Mouse (Mus musculus): ENCODE measurements around the gene Fndc4. TPM values are rescaled to one million over a fixed set of nuclear protein-coding genes. Genes with fewer than 3 reads are reported as not detected.

Gene Fndc4
- polyA plus RNA-seq, 1 experiment from 2014 or later, result 44.4 TPM

DNA sequence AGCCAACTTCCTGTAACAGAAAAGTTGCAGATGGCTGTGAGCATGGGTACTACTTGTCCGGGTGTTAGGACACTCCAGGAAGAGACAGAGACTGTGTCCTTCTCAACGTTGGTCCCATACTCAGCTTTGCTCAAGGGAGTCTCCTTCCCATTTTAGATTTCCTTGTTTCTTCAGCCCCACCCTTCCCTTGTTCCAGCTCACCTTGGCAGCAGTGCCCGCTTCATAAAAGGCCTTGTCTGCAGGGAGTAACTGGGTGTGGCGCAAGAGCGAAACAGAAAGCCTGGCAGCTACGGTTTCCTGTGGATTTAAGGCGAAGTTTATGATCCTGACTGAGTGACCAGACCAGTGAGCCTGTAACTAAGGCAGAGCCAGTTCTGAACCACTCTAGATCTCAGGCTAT, 41.4 kb downstream of the Fndc4 start:
- Histone ChIP-seq H3K27ac (ENCODE audit: low read length) (peak overlapping the region; percentile 62; the same call in 1 of the 2 replicates), H3K4me1 (ENCODE audit: control insufficient read depth, insufficient read depth, low read length) (peaks cover 9% of the 10 kb centered on the region; the same call in 1 of the 2 replicates), H3K4me2 (replicated peaks; ENCODE audit: low read depth, low read length) (no peak overlapping the region), H3K9ac (replicated peaks; ENCODE audit: low read depth, low read length) (no peak overlapping the region), H3K27me3 (ENCODE audit: control insufficient read depth, insufficient read depth, low read length) (no peaks in the 10 kb centered on the region), H3K36me3 (ENCODE audit: control insufficient read depth, insufficient read depth, low read length) (peaks cover 48% of the 10 kb centered on the region), H3K4me3 (ENCODE audit: low read depth, low read length) (no peak overlapping the region), H3K9me3 (ENCODE audit: control insufficient read depth, low read depth, low read length) (no peaks in the 10 kb centered on the region)
- WGBS, result 69% methylated on average over 7 of the region's 7 CpGs
- peak; percentile 24; the same call in 1 of the 2 replicates for ATAC-seq (ENCODE audit: insufficient number of reproducible peaks, insufficient read depth, low FRiP score, low read depth)

DNA sequence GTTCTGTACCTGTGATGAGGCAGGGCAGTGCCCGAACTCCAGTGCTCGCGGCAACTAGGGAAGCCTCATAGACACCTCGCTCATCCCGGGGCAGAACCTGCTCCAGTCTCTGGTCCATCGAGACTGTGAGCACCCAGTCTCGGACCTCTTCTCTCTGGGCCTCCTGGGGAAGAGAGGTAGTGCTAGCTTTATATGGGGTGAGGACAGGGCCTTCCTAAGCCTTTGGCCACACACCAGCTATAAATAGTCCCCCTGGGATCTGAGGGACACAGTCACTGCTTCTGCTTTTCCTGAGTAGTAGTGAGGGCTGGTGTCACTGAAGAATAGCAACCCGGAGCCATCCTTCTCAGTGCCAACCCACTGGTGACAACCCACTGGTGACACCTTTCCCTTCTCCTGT, 42.1 kb downstream of the Fndc4 start:
- Histone ChIP-seq H3K4me2 (replicated peaks; ENCODE audit: low read depth, low read length) (0 out of 2 replicates have a peak overlapping the region, but pooled peaks have one; percentile 44), H3K9me3 (ENCODE audit: control insufficient read depth, low read depth, low read length) (no peaks in the 10 kb centered on the region), H3K4me1 (ENCODE audit: control insufficient read depth, insufficient read depth, low read length) (peaks cover 9% of the 10 kb centered on the region; the same call in 1 of the 2 replicates), H3K9ac (replicated peaks; ENCODE audit: low read depth, low read length) (no peak overlapping the region), H3K36me3 (ENCODE audit: control insufficient read depth, insufficient read depth, low read length) (peaks cover 46% of the 10 kb centered on the region), H3K27me3 (ENCODE audit: control insufficient read depth, insufficient read depth, low read length) (no peaks in the 10 kb centered on the region), H3K27ac (ENCODE audit: low read length) (peak overlapping the region; percentile 62; the same call in 1 of the 2 replicates), H3K4me3 (ENCODE audit: low read depth, low read length) (no peak overlapping the region)
- 96% methylated on average over 8 of the region's 8 CpGs for WGBS
- ATAC-seq (ENCODE audit: insufficient number of reproducible peaks, insufficient read depth, low FRiP score, low read depth), result no peak

DNA sequence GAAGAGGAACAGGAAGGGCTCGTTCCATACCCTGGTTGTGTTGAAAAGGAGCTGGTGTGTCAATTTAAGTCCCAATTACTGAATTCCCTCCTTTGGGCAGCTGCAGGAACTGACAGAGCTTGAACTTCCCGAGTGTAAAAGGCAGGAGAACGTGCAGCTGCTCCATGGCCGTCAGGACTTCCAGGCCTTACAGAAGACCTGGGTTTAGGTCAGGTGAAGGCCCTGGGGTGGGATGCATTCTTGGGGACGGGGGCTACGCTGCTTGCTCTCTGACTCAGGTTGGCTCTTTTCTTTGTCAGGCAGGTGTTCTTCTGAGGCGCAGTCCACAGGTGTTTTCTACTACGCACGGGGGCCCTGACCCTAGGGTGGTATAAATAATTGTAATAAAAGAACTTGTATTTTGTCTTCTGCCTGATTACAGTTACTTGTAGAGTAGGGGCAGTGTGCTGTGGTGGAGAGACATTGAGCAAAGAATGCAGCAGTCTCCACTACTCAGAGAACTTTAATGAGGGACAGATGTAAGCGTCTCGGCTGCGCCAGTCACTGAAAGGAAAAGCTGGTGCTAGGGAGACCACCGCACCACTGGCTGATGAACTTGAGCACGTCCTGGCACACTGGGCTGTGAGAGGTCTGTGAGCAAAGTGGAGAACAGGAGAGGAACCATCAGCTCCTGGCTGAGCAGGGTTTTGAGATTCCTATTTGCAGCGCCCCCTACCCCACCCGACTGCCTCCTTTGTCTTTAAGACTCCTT, 42.9 kb downstream of the Fndc4 start:
- 71% methylated on average over 16 of the region's 16 CpGs for WGBS
- H3K27ac ChIP-seq (ENCODE audit: low read length), result peak overlapping the region; percentile 11; the same call in 1 of the 2 replicates
- H3K36me3 ChIP-seq (ENCODE audit: control insufficient read depth, insufficient read depth, low read length), result peaks cover 50% of the 10 kb centered on the region
- H3K27me3 ChIP-seq (ENCODE audit: control insufficient read depth, insufficient read depth, low read length), result no peaks in the 10 kb centered on the region
- no peak overlapping the region; the same call in 1 of the 2 replicates for H3K9ac ChIP-seq (replicated peaks; ENCODE audit: low read depth, low read length)
- no peak for ATAC-seq (ENCODE audit: insufficient number of reproducible peaks, insufficient read depth, low FRiP score, low read depth)
- H3K4me2 ChIP-seq (replicated peaks; ENCODE audit: low read depth, low read length), result peak overlapping the region; percentile 44
- no peaks in the 10 kb centered on the region for H3K9me3 ChIP-seq (ENCODE audit: control insufficient read depth, low read depth, low read length)
- peak overlapping the region; percentile 35 for H3K4me3 ChIP-seq (ENCODE audit: low read depth, low read length)
- peaks cover 9% of the 10 kb centered on the region; the same call in 1 of the 2 replicates for H3K4me1 ChIP-seq (ENCODE audit: control insufficient read depth, insufficient read depth, low read length)

DNA sequence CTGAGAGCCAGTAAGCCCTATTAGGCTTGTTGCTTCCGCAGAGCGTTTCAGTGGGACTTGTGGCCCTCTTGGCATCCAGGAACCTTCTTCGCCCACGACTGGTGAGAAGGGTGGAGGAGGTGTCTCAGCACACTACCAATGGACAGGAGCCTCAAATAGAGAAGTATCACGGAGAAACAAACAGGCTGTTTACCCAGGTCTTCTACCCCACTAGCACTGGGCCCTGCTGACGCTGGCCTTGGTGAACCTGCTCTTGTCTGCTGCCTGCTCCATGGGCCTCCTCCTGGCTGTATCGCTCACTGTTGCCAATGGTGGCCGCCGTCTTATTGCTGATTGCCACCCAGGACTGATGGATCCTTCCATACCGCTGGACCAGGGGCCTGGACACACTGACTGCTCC, 43.7 kb downstream of the Fndc4 start:
- peak overlapping the region; percentile 44 for H3K4me2 ChIP-seq (replicated peaks; ENCODE audit: low read depth, low read length)
- H3K4me3 ChIP-seq (ENCODE audit: low read depth, low read length), result peak overlapping the region; percentile 35
- WGBS, result 39% methylated on average over 9 of the region's 10 CpGs
- H3K9me3 ChIP-seq (ENCODE audit: control insufficient read depth, low read depth, low read length), result no peaks in the 10 kb centered on the region
- peak overlapping the region; percentile 80 for H3K27ac ChIP-seq (ENCODE audit: low read length)
- H3K27me3 ChIP-seq (ENCODE audit: control insufficient read depth, insufficient read depth, low read length), result no peaks in the 10 kb centered on the region
- peak; percentile 15; the same call in 1 of the 2 replicates for ATAC-seq (ENCODE audit: insufficient number of reproducible peaks, insufficient read depth, low FRiP score, low read depth)
- peaks cover 56% of the 10 kb centered on the region for H3K36me3 ChIP-seq (ENCODE audit: control insufficient read depth, insufficient read depth, low read length)
- peaks cover 9% of the 10 kb centered on the region; the same call in 1 of the 2 replicates for H3K4me1 ChIP-seq (ENCODE audit: control insufficient read depth, insufficient read depth, low read length)
- peak overlapping the region; percentile 52 for H3K9ac ChIP-seq (replicated peaks; ENCODE audit: low read depth, low read length)

DNA sequence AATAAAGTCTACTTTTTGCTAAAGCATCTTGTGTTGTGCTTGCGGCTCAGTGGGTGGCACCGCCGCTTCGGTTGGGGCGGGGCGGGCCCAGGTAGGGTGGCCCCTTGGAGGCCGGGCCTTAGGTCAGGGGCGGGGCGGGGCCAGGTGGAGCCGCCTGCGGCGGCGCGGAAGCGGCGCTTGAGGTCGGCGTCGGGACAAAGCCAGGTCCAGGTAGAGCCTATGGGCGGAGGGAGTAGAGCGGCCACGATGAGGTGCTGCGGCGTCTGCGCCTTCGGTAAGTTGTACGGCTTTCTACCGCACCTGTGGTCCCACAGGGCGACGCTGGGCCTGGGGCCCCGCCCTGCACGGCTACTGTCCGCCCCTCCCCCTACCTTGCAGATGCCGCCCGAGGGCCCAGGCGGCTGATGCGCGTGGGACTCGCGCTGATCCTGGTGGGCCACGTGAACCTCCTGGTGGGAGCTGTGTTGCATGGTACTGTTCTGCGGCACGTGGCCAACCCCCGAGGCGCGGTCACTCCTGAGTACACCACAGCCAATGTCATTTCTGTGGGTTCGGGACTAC, 44.3 kb downstream of the Fndc4 start, which contains the start of gene Krtcap3:
Gene Krtcap3, plus strand, starts transcription at position 151 of the 561 bp plus-strand sequence.
- WGBS, result 14% methylated on average over 40 of the region's 47 CpGs

DNA sequence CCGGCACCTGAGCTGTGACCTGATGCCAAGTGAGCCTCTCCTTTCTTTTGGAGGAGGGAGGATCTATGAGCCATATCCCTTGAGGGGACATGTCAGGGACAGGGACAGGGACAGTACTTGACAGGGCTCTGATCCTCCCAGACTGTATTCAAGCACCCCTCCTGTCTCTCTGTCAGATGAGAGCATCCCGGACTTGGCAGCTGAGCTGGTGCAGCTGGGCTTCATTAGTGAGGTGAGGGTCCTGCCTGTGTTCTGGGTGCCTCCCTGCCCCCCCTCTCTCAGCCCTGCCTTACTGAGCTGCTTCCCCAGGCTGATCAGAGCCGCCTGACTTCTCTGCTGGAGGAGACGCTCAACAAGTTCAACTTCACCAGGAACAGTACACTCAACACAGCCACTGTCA, 45.2 kb downstream of the Fndc4 start:
- Histone ChIP-seq H3K27me3 (ENCODE audit: control insufficient read depth, insufficient read depth, low read length) (no peaks in the 10 kb centered on the region), H3K36me3 (ENCODE audit: control insufficient read depth, insufficient read depth, low read length) (peaks cover 63% of the 10 kb centered on the region)
- ATAC-seq (ENCODE audit: insufficient number of reproducible peaks, insufficient read depth, low FRiP score, low read depth), result no peak

More for the DNA sequence above, 44.3 kb downstream of the Fndc4 start, which contains the start of gene Krtcap3:
- peak; percentile 88 for ATAC-seq (ENCODE audit: insufficient number of reproducible peaks, insufficient read depth, low FRiP score, low read depth)
- H3K27ac ChIP-seq (ENCODE audit: low read length), result peak within 1 kb of the TSS; percentile 80
- H3K36me3 ChIP-seq (ENCODE audit: control insufficient read depth, insufficient read depth, low read length), result peaks cover 58% of the 10 kb centered on the region
- H3K4me2 ChIP-seq (replicated peaks; ENCODE audit: low read depth, low read length), result peak within 1 kb of the TSS; percentile 44
- peak within 1 kb of the TSS; percentile 52 for H3K9ac ChIP-seq (replicated peaks; ENCODE audit: low read depth, low read length)
- no peaks in the 10 kb centered on the region for H3K9me3 ChIP-seq (ENCODE audit: control insufficient read depth, low read depth, low read length)
- H3K4me3 ChIP-seq (ENCODE audit: low read depth, low read length), result peak within 1 kb of the TSS; percentile 35
- no peaks in the 10 kb centered on the region for H3K27me3 ChIP-seq (ENCODE audit: control insufficient read depth, insufficient read depth, low read length)
- peaks cover 9% of the 10 kb centered on the region; the same call in 1 of the 2 replicates for H3K4me1 ChIP-seq (ENCODE audit: control insufficient read depth, insufficient read depth, low read length)

More for the DNA sequence above, 45.2 kb downstream of the Fndc4 start:
- 57% methylated on average over 4 of the region's 4 CpGs for WGBS
- no peaks in the 10 kb centered on the region for H3K9me3 ChIP-seq (ENCODE audit: control insufficient read depth, low read depth, low read length)
- no peak overlapping the region for H3K9ac ChIP-seq (replicated peaks; ENCODE audit: low read depth, low read length)
- no peak overlapping the region for H3K4me3 ChIP-seq (ENCODE audit: low read depth, low read length)
- H3K4me1 ChIP-seq (ENCODE audit: control insufficient read depth, insufficient read depth, low read length), result peaks cover 9% of the 10 kb centered on the region; the same call in 1 of the 2 replicates
- H3K27ac ChIP-seq (ENCODE audit: low read length), result no peak overlapping the region
- no peak overlapping the region for H3K4me2 ChIP-seq (replicated peaks; ENCODE audit: low read depth, low read length)

Other genes with a start within 250 kb of the Fndc4 start
- 173 and 186 TPM in 2 replicates for gene Atraid, start 247.8 kb downstream of the Fndc4 start, polyA plus RNA-seq (2014; fragmentation: Nextera tagmentation; extraction: Ambion mirVana)
- gene Slc5a6, start 247.2 kb downstream of the Fndc4 start, polyA plus RNA-seq (2014; fragmentation: Nextera tagmentation; extraction: Ambion mirVana), result 9.2 and 9.7 TPM in 2 replicates
- gene Cad, start 241.3 kb downstream of the Fndc4 start, polyA plus RNA-seq (2014; fragmentation: Nextera tagmentation; extraction: Ambion mirVana), result 21.7 and 26.3 TPM in 2 replicates
- not detected in 2 replicates for gene Dnajc5g, start 189.8 kb downstream of the Fndc4 start, polyA plus RNA-seq (2014; fragmentation: Nextera tagmentation; extraction: Ambion mirVana)
- gene Slc30a3, start 187.8 kb downstream of the Fndc4 start, polyA plus RNA-seq (2014; fragmentation: Nextera tagmentation; extraction: Ambion mirVana), result 0.30 and 0.52 TPM in 2 replicates
- gene Trim54, start 179.4 kb downstream of the Fndc4 start, polyA plus RNA-seq (2014; fragmentation: Nextera tagmentation; extraction: Ambion mirVana), result not detected in 2 replicates
- gene Ucn, start 157.3 kb downstream of the Fndc4 start, polyA plus RNA-seq (2014; fragmentation: Nextera tagmentation; extraction: Ambion mirVana), result not detected in 2 replicates
- gene Mpv17, start 141.8 kb downstream of the Fndc4 start, polyA plus RNA-seq (2014; fragmentation: Nextera tagmentation; extraction: Ambion mirVana), result 69.8 and 72.3 TPM in 2 replicates
- gene Gm29609, start 116.2 kb downstream of the Fndc4 start, polyA plus RNA-seq (2014; fragmentation: Nextera tagmentation; extraction: Ambion mirVana), result 1.1 and 1.8 TPM in 2 replicates
- 63.2 and 77.7 TPM in 2 replicates for gene Gtf3c2, start 115.9 kb downstream of the Fndc4 start, polyA plus RNA-seq (2014; fragmentation: Nextera tagmentation; extraction: Ambion mirVana)
- 123 and 125 TPM in 2 replicates for gene Snx17, start 102.9 kb downstream of the Fndc4 start, polyA plus RNA-seq (2014; fragmentation: Nextera tagmentation; extraction: Ambion mirVana)
- 52.5 and 60.2 TPM in 2 replicates for gene Eif2b4, start 102.7 kb downstream of the Fndc4 start, polyA plus RNA-seq (2014; fragmentation: Nextera tagmentation; extraction: Ambion mirVana)
- gene Zfp513, start 93.8 kb downstream of the Fndc4 start, polyA plus RNA-seq (2014; fragmentation: Nextera tagmentation; extraction: Ambion mirVana), result 5.1 and 5.6 TPM in 2 replicates
- gene Ppm1g, start 75.4 kb downstream of the Fndc4 start, polyA plus RNA-seq (2014; fragmentation: Nextera tagmentation; extraction: Ambion mirVana), result 108 and 112 TPM in 2 replicates
- gene Nrbp1, start 55.2 kb downstream of the Fndc4 start, polyA plus RNA-seq (2014; fragmentation: Nextera tagmentation; extraction: Ambion mirVana), result 168 and 169 TPM in 2 replicates
- gene Gm9970, start 54.8 kb downstream of the Fndc4 start, polyA plus RNA-seq (2014; fragmentation: Nextera tagmentation; extraction: Ambion mirVana), result 0.51 and 1.0 TPM in 2 replicates
- gene Krtcap3, start 44.4 kb downstream of the Fndc4 start, polyA plus RNA-seq (2014; fragmentation: Nextera tagmentation; extraction: Ambion mirVana), result 63.6 and 68.9 TPM in 2 replicates
- 35.5 and 41.4 TPM in 2 replicates for gene Ift172, start 5.0 kb downstream of the Fndc4 start, polyA plus RNA-seq (2014; fragmentation: Nextera tagmentation; extraction: Ambion mirVana)
- gene Gckr, start 1.4 kb upstream of the Fndc4 start, polyA plus RNA-seq (2014; fragmentation: Nextera tagmentation; extraction: Ambion mirVana), result 0.32 TPM in 1 of 2 replicates, not detected in the other
- gene Zfp512, start 156.4 kb upstream of the Fndc4 start, polyA plus RNA-seq (2014; fragmentation: Nextera tagmentation; extraction: Ambion mirVana), result 51.8 and 55.5 TPM in 2 replicates
- gene 4930548H24Rik, start 189.7 kb upstream of the Fndc4 start, polyA plus RNA-seq (2014; fragmentation: Nextera tagmentation; extraction: Ambion mirVana), result not detected in 2 replicates
- gene Gpn1, start 198.7 kb upstream of the Fndc4 start, polyA plus RNA-seq (2014; fragmentation: Nextera tagmentation; extraction: Ambion mirVana), result 54.2 and 66.3 TPM in 2 replicates
- gene Slc4a1ap, start 230.9 kb upstream of the Fndc4 start, polyA plus RNA-seq (2014; fragmentation: Nextera tagmentation; extraction: Ambion mirVana), result 30.5 and 35.5 TPM in 2 replicates
- gene Supt7l, start 231.7 kb upstream of the Fndc4 start, polyA plus RNA-seq (2014; fragmentation: Nextera tagmentation; extraction: Ambion mirVana), result 20.7 and 21.4 TPM in 2 replicates